Mouse (Mus musculus) lung, embryonic 14.5 days (tissue): Measurements from ENCODE around the gene Mogs. TPM values are rescaled to one million over a fixed set of nuclear protein-coding genes. Genes with fewer than 3 reads are reported as not detected.

Experiments
- ATAC-seq: fragments of 200-750 bp; cut with Nextera tagmentation; 2 replicates; pipeline ENCODE4 v1.8.0; 2017; ENCODE audit warnings: mild to moderate bottlenecking, moderate TSS enrichment, moderate library complexity; ENCODE audit not compliant: insufficient read depth
- DNase-seq: peaks from one replicate; pipeline ENCODE4 v3.0.0-alpha.2; 2015
- H3K27ac ChIP-seq: fragments of 300-500 bp; sonication (generic); 2 replicates; pipeline ENCODE4 v1.5.1; 2014; ENCODE audit warnings: low read depth, mild to moderate bottlenecking, moderate library complexity
- H3K27me3 ChIP-seq: fragments of 300-500 bp; sonication (generic); 2 replicates; pipeline ENCODE4 v1.6.1; 2014; ENCODE audit warnings: low read length, control low read depth; ENCODE audit not compliant: insufficient read depth
- H3K36me3 ChIP-seq: fragments of 300-500 bp; sonication (generic); 2 replicates; pipeline ENCODE4 v1.6.1; 2014; ENCODE audit warnings: control low read depth; ENCODE audit not compliant: insufficient read depth
- H3K4me1 ChIP-seq: fragments of 300-500 bp; sonication (generic); 2 replicates; pipeline ENCODE4 v1.6.1; 2014; ENCODE audit warnings: antibody characterized with exemption, control low read depth; ENCODE audit not compliant: insufficient read depth
- H3K4me2 ChIP-seq: fragments of 300-500 bp; sonication (generic); 2 replicates; pipeline ENCODE4 v1.6.1; 2014; ENCODE audit warnings: mild to moderate bottlenecking
- H3K4me3 ChIP-seq: fragments of 300-500 bp; sonication (generic); 2 replicates; pipeline ENCODE4 v1.5.1; 2014; ENCODE audit warnings: low read depth, low read length
- H3K9ac ChIP-seq: fragments of 300-500 bp; sonication (generic); 2 replicates; pipeline ENCODE4 v1.6.1; 2014
- H3K9me3 ChIP-seq: fragments of 300-500 bp; sonication (generic); 2 replicates; pipeline ENCODE4 v1.6.1; 2016; ENCODE audit warnings: low read depth, low read length, control low read depth
- CTCF ChIP-seq: IDR thresholded peaks from 2 replicates; pipeline ENCODE4 v1.5.1; 2016; ENCODE audit warnings: antibody characterized with exemption, low read depth
- WGBS: fragments of 180-500 bp; shearing (Covaris S2); extraction: QIAGEN DNeasy Blood & Tissue Kit; methylation state at CpG from one replicate; pipeline ENCODE4 v1.1.7; 2014; 5-methylcytosine and 5-hydroxymethylcytosine counted together
- polyA plus RNA-seq: library from polyadenylated mRNA; unstranded; fragments of >200 nt; fragmentation: Nextera tagmentation; extraction: Ambion mirVana; gene quantifications from 2 replicates; pipeline ENCODE4 v1.2.1, GENCODE M21; 2014

The Mogs gene
- polyA plus RNA-seq, 1 experiment from 2014 or later = 66.6 TPM

DNA sequence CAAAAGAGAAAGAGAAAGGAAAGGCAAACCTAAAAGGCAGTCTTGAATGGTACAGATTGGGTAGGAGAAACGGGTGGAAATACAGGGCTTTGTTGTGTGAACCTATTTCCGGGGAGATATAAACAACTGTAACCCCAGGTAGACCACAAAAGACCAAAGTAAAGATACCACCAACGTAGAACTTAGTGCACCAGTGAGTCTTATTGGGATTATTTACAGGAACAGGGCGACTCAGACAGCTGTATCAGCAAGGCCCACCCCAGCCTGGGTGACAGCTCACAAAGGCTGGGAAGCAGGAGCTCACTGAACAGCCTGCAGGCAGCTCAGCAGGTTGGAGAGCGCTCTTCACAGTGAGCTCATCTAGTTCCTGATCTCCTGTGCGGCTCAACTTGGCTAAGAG is 19.3 kb upstream of the Mogs start:
- H3K27me3 ChIP-seq = no peaks in the 10 kb centered on the region
- no peak for ATAC-seq
- WGBS = 33% methylated on average over 6 of the region's 6 CpGs
- TF ChIP-seq CTCF = no peak
- no peak overlapping the region for H3K4me3 ChIP-seq
- DNase-seq = no peak
- no peaks in the 10 kb centered on the region for H3K36me3 ChIP-seq
- H3K4me2 ChIP-seq = no peak overlapping the region
- H3K4me1 ChIP-seq = no peaks in the 10 kb centered on the region
- H3K9me3 ChIP-seq = no peaks in the 10 kb centered on the region
- no peak overlapping the region for H3K9ac ChIP-seq
- no peak overlapping the region for H3K27ac ChIP-seq

DNA sequence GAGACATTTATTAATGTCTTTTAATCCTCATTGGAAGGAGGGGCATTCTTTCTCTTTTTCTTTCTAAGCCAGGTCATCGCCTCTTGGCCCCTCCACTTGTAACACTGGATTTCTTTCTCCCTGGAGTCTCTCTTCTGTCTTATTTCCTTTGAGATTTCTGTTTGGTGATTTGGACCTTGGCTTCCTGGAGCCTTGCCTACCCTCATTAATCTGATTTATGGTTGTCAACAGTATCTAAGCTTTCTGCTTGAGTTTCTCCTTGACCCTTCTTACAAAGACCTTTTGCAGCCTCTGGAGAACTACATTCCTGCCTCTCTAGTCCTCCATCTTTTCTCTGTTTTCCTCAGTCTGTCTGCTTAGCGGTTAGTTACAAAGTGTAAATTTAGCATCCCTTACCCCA is 16.9 kb upstream of the Mogs start:
- Histone ChIP-seq H3K9me3 (no peaks in the 10 kb centered on the region), H3K27ac (no peak overlapping the region), H3K4me1 (peaks cover 7% of the 10 kb centered on the region; the same call in 1 of the 2 replicates), H3K4me2 (no peak overlapping the region), H3K36me3 (no peaks in the 10 kb centered on the region), H3K4me3 (no peak overlapping the region), H3K27me3 (no peaks in the 10 kb centered on the region), H3K9ac (no peak overlapping the region)
- DNase-seq = no peak
- no peak for ATAC-seq
- 78% methylated on average over 2 of the region's 2 CpGs for WGBS
- no peak for TF ChIP-seq CTCF

DNA sequence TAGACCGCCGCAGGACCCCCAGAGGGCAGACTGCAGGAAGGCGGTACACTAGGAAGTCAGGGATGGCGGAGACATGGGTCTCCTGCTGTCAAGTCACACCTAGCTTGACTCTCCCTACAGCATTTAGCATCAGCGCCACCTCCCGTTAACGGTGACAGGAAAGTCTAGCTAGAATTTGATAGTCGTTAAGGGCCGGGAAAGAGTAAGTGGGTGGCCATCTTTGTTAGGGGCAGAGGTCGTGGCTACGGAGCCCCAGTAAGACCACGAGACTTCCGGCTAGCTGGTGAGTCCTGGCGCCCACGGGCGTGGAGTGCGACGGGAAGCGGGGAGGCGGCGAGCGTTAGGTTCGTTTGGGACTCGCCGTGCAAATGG is 14.0 kb upstream of the Mogs start, which contains the start of the genes Ccdc142 and Gm42688:
Gene Ccdc142 (plus strand): TSS at position 286 of the 372 bp plus-strand sequence.
Gene Gm42688 (plus strand): TSS at position 302 of the 372 bp plus-strand sequence.
- TF ChIP-seq CTCF = peak; percentile 65
- WGBS = 2% methylated on average over 25 of the region's 25 CpGs
- Histone ChIP-seq H3K4me1 (peaks cover 7% of the 10 kb centered on the region; the same call in 1 of the 2 replicates), H3K36me3 (0 out of 2 replicates have a peak, but pooled peaks cover 3% of the 10 kb centered on the region), H3K4me2 (peak within 1 kb of the TSS; percentile 100), H3K27ac (peak within 1 kb of the TSS; percentile 80), H3K4me3 (peak within 1 kb of the TSS; percentile 80), H3K9me3 (no peaks in the 10 kb centered on the region), H3K27me3 (no peaks in the 10 kb centered on the region), H3K9ac (peak within 1 kb of the TSS; percentile 76)
- DNase-seq (peak; percentile 91), ATAC-seq (peak; percentile 88)

DNA sequence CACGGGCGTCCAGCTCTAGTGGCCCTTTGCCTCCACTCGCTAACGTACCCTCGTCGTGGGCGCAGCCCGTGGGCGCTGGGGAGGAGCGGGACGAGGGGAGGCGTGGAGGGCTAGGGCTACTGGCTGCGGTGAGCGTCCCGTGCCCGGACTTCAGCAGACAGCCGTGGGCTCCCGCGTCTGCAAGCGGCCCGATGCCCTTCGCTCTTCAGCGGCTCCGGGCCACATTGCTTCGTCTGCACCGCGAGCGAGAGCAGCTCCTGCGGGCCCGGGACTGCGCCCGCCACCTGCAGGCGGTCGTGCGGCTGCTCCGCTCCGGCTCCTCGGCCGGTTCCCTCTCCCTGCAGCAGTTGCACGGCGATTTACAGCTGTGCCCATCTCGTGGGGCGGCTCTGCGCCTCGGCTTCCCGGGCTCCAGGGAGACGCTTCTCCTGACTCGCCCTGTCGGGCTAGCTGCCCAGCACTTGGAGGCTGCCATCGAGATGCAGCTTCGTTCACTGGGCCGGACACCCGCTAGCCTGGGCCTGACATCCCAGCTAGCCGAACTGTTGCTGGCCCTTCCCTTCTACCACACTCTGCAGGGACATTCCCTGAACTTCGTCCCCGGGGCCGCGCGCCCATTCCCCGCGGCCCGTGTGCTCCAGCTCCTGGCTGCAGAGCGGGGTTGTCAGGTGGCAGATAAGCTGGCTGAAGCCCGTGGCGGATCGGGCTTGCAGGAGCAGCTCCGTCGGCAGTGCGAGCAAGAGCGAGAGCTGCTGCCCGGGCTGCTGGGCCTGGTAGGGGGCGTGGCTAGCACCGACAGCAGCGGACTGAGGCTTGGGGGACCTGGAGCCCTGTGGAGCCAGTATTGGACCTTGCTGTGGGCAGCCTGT is 13.4 kb upstream of the Mogs start:
- under 1% methylated on average over 68 of the region's 74 CpGs for WGBS
- Histone ChIP-seq H3K4me2 (peak overlapping the region; percentile 100), H3K27me3 (no peaks in the 10 kb centered on the region), H3K27ac (peak overlapping the region; percentile 80), H3K4me3 (peak overlapping the region; percentile 80), H3K9me3 (no peaks in the 10 kb centered on the region), H3K36me3 (peaks cover 7% of the 10 kb centered on the region; the same call in 1 of the 2 replicates), H3K4me1 (peaks cover 7% of the 10 kb centered on the region; the same call in 1 of the 2 replicates), H3K9ac (peak overlapping the region; percentile 76)
- ATAC-seq = peak; percentile 84
- peak; percentile 80 for DNase-seq
- peak; percentile 45 for TF ChIP-seq CTCF

DNA sequence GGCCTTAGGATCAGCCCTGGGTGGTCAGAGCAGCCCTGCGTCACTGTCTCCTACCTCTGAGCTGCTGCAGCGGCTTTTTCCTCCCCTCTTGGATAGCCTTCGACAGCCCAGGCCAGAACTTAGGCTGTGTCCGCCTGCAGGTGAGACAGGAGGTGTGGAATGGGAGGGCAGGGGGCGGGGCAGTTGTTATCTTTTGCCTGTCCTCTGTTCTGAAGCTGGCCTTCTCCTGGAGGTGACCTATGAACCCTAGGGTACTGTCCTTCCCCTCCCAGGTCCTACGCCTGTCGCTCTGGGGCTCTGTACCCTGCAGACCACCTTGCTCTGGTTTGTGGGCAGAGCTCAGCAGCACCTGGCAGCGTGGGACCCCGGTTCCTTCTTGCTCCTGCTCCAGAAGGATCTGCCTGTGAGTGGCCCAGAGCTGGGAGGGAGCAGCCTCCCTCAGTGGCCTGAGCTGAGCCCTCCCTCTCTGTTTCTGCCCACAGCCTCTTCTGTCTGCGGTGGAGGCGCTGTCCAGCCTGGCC is 12.1 kb upstream of the Mogs start:
- peaks cover 9% of the 10 kb centered on the region; the same call in 1 of the 2 replicates for H3K36me3 ChIP-seq
- H3K9me3 ChIP-seq = no peaks in the 10 kb centered on the region
- no peak for DNase-seq
- H3K27ac ChIP-seq = no peak overlapping the region
- no peak overlapping the region for H3K4me3 ChIP-seq
- H3K4me2 ChIP-seq = peak overlapping the region; percentile 100
- WGBS = 43% methylated on average over 11 of the region's 11 CpGs
- peaks cover 7% of the 10 kb centered on the region; the same call in 1 of the 2 replicates for H3K4me1 ChIP-seq
- no peak for ATAC-seq
- H3K9ac ChIP-seq = no peak overlapping the region
- TF ChIP-seq CTCF = no peak
- H3K27me3 ChIP-seq = no peaks in the 10 kb centered on the region

DNA sequence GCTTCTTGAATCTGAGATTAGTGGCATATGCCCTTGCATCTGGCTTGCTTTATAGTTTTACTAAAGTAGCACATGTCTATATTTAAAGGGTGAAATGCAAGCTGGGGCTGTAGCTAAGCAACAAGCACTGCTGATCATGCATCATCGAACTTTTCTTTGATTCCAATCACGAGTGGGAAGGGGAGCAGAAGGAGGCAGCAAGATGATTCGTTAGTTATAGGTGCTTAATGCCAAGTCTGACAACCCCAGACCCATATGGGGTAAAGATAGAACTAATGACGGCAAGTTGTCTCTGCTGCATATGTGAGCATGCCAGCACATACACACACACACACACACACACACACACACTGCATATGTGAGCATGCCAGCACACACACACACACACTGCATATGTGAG is 11.1 kb upstream of the Mogs start:
- ATAC-seq (no peak), DNase-seq (no peak)
- H3K4me3 ChIP-seq = no peak overlapping the region
- H3K27me3 ChIP-seq = no peaks in the 10 kb centered on the region
- H3K27ac ChIP-seq = no peak overlapping the region
- H3K9me3 ChIP-seq = no peaks in the 10 kb centered on the region
- 71% methylated on average over 4 of the region's 4 CpGs for WGBS
- peaks cover 9% of the 10 kb centered on the region; the same call in 1 of the 2 replicates for H3K36me3 ChIP-seq
- TF ChIP-seq CTCF = no peak
- H3K4me1 ChIP-seq = peaks cover 9% of the 10 kb centered on the region; the same call in 1 of the 2 replicates
- H3K4me2 ChIP-seq = no peak overlapping the region
- no peak overlapping the region for H3K9ac ChIP-seq
